Mouse (Mus musculus) brain, embryonic 14.5 days (tissue): ENCODE measurements around the gene B3gnt2.

Experiments
- CTCF ChIP-seq: fragments of 200-500 bp; IDR thresholded peaks from 2 replicates; pipeline ENCODE4 v1.5.1; 2012; ENCODE audit warnings: inconsistent platforms, mild to moderate bottlenecking, moderate library complexity, borderline replicate concordance; ENCODE audit not compliant: insufficient read depth, insufficient read length; ENCODE audit errors: extremely low read depth
- POLR2A ChIP-seq: fragments of 200-500 bp; IDR thresholded peaks from 2 replicates; pipeline ENCODE4 v1.6.1; 2012; ENCODE audit warnings: mild to moderate bottlenecking, inconsistent platforms, borderline replicate concordance; ENCODE audit not compliant: poor library complexity, insufficient read depth, insufficient read length, severe bottlenecking; ENCODE audit errors: extremely low read depth

GRCm38 (mm10) chr11:22897127-22897526 is 36.4 kb upstream of the B3gnt2 start:
- TF ChIP-seq CTCF (no peak), POLR2A (no peak)
